Mouse (Mus musculus) testis, postnatal 14 days (tissue): Measurements from ENCODE around the gene Sdhc.

ENCODE experiments used
- DNase-seq: peaks from one replicate; pipeline ENCODE4 v3.0.0; 2021; ENCODE audit warnings: low spot score

The Sdhc gene

DNA sequence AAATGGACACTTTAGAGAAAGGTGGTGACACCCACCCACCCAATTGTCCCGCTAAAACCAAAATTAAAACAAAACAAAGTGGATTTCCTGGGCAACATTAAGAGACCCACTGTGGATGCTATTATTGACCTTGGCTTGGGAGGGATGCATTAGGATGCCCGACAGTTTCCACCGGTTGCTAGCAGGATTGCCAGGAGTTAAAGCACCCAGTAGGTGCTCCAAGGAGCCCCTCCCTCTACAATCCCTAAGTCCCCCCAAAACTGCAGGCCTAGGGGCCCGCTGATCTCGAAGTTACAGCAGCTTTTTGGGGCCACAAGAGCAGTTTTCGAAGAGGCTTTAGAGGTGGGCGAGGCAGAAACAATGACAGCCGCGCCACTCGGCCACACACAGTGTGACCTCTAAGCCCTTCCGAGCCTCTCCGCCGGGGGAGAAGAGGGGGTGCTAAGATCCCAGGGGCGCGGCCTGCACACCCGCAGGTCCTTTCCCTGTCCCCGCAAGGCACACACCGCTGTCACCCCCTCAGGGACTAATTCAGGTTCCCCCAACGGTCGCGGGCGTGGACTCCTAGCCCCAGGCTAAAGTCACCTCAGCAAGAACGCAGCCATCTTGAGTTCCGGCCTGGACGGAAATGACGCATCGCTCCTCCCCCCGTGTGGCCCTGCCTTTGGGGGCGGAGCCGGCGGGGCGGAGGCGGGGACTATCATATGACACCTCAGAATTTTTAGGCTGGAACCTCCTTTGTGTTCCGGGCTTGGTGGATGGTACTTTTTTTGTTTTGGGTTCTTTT lies at the start of gene Sdhc, which contains the start of gene Mpz:
Gene Sdhc (minus strand): TSS at position 630 of the 787 bp plus-strand sequence.
Gene Mpz (plus strand): TSS at position 738 of the 787 bp plus-strand sequence.
- DNase-seq: peak; percentile 92

GRCm38 (mm10) chr1:171199532-171199931 lies 49.1 kb upstream of the Sdhc start:
- DNase-seq: no peak

DNA sequence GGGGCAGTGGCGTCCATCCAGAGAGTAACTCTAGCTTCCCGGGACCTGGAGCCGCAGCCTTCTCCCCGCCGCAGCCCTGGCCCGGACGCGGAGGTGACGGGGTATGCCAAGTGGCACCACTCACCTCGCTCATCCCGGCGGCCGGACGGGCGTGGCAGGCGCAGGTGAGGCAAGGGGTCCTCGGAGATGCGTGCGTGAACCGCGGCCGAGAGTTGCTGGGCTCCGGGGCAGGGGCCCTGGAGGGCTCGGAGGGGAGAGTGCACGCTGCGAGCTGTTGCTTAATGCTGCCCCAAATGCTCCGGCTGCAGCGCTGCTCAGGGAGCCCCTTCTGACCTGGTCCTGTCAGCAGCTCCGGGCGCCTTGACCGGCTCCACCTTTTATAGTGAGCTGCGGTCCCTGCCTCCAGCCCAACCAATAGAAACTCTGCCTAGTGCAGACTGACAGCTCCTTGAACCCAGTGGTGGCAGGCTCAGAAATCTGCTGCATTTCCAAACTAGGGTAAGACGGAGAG lies 45.5 kb upstream of the Sdhc start, which contains the start of gene Pcp4l1:
Gene Pcp4l1 (minus strand): TSS at position 382 of the 511 bp plus-strand sequence.
- DNase-seq: peak; percentile 64

GRCm38 (mm10) chr1:171195046-171195822 lies 44.8 kb upstream of the Sdhc start:
- DNase-seq: no peak

DNA sequence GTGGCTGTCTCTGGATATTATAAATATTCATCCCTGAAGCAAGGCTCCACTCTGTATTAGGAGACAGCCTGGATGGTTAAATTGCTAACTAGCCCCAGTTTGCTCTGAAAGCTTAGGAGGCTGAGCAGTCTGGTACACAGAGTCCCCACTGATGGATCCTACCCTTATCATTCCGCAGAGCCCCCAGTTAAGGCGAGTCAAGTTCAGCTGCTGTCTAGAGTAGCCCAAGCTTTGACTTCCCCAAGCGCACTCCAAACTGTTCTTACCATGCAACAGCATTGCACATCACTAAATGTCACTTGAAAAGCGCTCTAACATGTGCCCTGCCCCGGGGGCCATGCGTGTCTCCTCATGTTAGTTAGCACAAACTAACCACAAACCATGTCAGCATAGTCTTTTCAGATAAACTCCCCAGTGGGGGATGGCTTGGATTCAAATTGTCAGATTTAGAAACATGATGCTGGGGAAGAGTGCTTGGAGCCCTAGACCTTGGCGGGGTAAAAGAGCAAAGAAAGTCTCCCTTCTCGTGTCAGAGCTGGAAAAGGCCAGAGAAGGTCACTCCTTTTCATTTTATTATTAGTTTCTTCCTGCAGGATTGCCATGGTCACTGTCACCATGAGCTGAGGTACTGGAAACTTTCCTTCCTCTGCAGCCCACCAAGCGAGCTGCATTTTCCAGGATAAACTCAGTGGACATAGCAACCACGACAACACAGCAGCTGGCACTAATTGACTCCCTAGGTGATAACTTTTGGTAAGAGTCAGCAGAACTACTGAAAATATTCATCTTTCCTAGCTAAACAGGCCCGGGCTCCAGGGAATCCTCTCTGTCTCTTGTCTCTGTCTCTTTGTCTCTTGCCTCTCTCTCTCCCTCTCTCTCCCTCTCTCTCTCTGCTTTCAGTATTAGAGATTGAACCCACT lies 43.8 kb upstream of the Sdhc start:
- no peak for DNase-seq

GRCm38 (mm10) chr1:171193093-171193840 lies 42.9 kb upstream of the Sdhc start:
- no peak for DNase-seq

DNA sequence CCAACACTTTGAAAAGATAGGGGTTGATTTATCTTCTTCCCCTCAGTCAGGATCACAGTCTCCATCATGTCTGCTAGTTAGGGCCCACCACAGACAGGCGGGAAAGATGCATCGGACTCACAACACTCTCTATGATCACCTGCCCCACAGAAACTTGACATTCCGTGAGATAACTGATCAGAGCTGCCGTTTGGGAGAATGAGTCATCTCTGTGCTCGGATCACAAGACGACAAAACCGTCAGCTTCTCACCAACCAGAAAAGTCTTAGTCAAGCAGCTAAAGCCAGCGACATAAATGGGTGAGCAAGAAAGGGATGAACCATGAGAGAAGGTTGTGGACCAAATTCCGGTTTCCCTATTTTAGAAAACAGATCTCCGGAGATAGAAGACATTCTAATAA lies 41.9 kb upstream of the Sdhc start:
- no peak for DNase-seq

GRCm38 (mm10) chr1:171190832-171191231 lies 40.4 kb upstream of the Sdhc start:
- no peak for DNase-seq

DNA sequence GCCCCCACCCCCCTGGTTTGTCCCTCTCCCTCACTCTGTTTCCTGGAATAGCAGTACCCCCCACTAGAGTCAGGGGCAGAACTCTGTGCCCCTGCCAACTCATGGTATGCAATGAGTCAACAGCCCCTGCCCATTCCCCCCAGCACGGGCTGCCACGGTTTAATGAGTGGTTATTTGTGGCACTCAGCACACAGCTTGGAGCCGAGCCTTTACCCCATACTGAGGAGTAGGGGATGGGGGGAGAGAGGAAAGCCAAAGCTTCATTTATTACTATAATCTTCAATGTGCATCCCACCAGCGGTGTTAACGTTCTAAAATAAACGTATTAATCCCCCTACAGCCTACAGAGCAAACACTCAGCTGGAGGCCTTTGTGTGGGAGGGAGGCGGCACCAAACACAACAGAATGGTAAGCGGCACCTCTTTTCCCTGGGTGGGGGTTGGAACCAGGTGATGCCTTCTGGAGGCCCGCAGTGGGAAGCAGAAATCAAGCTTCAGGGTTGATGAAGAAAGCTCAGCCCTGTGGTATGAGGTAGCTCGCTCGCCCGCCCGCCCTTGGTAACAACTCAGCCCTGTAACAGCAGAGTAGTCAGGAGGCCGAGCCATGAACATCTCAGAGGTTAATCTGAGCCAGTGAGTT lies 39.2 kb upstream of the Sdhc start:
- peak; percentile 41 for DNase-seq

- DNase-seq: peak; percentile 45
These were observed 38.6 kb upstream of the Sdhc start for GRCm38 (mm10) chr1:171189046-171189445.

DNA sequence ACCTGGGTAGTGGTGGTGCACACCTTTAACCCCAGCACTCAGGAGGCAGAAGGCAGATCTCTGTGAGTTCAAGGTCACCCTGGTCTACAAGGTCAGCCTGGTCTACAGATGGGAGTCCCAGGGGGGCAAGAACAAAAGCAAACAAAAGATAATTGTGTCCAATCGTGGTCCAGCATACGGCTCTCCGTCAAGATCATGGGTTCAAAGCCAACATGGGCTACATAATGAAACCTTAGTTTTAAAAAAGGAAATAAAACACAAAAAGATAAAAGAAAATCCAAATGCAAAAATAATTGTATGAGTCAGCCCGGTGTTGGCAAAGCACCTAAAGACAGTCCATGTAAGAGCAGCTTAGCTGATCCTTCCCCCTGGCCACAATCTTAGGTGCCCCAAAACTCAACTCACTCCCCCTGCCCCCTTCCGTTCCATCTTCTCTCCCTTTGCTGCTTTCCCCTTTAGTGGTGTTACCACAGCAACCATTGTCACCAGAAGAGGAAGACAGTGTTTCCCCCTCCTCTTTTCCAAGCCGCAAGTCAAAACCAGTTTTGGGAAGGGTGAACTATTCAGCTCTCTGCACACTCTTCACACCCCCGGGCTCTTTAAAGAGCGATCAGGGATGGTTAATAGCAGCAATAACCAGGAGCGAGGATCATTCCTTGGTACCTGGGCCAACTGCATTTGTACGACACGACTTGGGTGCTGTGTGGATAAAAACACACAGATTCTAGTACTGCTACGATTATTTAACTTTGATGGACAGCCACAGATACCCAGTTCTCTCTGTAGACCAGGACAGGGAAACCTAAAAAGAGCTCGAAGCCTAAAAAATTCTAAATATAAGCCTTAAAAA lies 37.7 kb upstream of the Sdhc start:
- no peak for DNase-seq

DNA sequence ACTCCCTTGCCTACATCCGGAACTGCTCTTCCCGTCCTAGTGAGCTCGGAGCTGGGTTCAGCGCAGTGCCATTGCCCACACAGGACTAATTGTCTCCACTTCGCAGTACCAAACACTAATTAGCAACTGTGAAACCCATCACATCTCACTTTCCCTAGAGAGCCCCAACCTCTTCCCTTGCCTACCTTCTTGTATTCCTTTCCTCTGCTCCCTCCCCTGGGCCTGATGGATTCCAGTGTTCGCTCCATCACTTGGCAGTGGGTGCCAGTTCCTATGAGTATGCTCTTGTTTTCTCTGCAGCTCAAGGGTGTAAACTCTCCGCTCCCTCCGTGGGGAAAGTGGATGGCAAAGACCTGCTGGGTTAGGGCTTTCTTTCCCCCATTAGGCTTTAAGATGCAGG lies 35.3 kb upstream of the Sdhc start:
- no peak for DNase-seq

DNA sequence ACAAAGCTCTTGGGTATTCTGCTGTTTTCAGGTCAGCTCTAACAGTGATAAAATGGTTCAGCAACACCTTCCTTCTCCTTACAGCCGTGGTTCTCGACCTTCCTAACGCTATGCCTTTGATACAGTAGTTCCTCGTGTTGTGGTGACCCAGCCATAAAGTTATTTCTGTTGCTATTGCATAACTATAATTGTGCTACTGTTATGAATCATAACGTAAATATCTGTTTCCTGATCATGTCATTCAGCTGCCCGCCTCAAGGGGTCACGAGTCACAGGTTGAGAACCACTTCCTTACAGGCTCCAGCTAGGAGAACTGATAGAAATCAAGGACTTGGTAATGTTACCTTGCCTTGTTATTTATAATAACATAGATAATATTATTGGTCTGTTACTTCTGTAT lies 33.9 kb upstream of the Sdhc start:
- DNase-seq: no peak

GRCm38 (mm10) chr1:171183620-171184019 lies 33.2 kb upstream of the Sdhc start:
- DNase-seq: no peak

DNA sequence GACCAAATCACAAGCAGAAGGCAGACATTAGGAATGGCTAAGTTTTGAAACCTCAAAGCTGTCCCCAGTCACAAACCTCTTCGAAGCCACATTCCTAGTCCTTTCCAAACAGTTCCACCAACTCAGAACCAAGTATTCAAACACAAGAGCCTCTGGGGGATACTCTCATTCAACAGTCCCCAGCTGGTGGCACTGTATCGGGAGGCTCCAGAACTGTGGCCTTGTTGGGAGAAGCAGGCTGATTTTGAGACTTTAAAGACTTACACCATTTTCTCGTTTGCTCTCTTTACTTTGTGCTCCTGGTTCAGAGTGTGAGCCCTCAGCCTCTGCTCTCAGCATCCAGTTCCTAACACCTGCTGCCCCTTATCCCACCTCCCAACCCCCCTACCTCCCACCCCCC lies 32.6 kb upstream of the Sdhc start:
- DNase-seq: no peak

DNA sequence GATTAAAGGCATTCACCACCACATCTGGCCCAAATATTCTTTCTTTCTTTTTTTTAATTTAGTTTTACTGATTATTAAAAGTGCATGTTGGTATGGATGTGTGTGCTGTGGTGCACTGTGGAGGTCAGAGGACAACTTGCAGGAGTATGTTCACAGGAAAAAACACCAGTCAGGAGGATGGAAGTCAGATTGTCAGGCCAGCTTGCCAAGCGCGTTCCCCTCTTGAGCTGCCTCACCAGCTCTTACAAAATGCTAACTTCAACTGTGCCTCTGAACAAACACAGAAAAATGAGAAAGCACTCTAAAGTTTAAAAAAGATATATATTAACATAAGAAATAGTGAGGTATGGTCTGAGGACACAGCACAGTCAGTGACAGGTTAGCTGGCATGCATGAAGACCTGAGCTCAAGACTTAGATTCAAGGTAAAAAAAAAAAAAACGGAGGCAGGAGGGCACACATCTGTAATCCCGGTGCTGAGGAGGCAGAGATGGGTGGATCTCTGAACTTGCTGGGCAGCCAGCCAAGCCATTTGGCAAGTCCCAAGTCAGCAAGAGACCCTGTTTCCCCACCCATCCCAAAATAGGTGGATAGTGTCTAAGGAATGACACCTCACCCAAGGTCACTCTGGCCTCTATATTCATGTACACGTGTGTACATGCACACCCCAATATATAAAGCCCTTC lies 29.2 kb upstream of the Sdhc start:
- no peak for DNase-seq

- DNase-seq: no peak
These were observed 22.4 kb upstream of the Sdhc start for GRCm38 (mm10) chr1:171172779-171173178.

GRCm38 (mm10) chr1:171171138-171171537 lies 20.7 kb upstream of the Sdhc start:
- DNase-seq: no peak

DNA sequence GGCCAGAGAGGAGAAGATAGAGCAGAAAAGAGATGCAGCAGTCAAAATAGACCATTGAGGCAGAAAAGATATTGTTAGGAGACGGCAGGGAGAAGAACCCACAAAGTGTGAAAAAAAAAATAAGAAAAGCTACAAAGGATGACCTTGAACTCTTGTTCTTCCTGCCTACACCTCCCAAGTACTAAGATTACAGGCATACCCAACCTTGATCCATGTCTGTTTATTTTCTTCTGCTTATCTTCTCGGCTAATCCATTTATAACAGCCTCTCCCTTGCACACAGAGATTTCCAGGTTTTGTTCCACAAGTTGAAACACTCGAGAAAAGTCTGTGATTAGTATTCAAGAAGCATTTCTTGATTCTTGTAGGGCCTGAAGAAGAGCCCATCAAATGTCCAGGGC lies 19.5 kb upstream of the Sdhc start:
- no peak for DNase-seq
